Mouse (Mus musculus) heart, adult 2 months (tissue): Measurements from ENCODE around the gene Aes. TPM values are rescaled to one million over a fixed set of nuclear protein-coding genes. Genes with fewer than 3 reads are reported as not detected.

ENCODE experiments used
- DNase-seq, 2 experiments: peaks; one replicate each; pipeline ENCODE4 v3.0.0; 2021
- H3K27ac ChIP-seq: fragments of 200-600 bp; 2 replicates; pipeline ENCODE4 v1.8.1; 2022
- H3K27me3 ChIP-seq: fragments of 200-500 bp; 2 replicates; pipeline ENCODE4 v1.6.1; 2012; ENCODE audit warnings: mild to moderate bottlenecking, low read length, inconsistent platforms, mixed read lengths; ENCODE audit not compliant: control insufficient read depth, insufficient read depth
- H3K36me3 ChIP-seq: fragments of 200-500 bp; 2 replicates; pipeline ENCODE4 v1.6.1; 2012; ENCODE audit warnings: low read length, inconsistent platforms; ENCODE audit not compliant: control insufficient read depth, insufficient read depth
- H3K4me1 ChIP-seq: fragments of 200-500 bp; 2 replicates; pipeline ENCODE4 v1.6.1; 2011; ENCODE audit warnings: low read length; ENCODE audit not compliant: control insufficient read depth, insufficient read depth
- H3K4me3 ChIP-seq: fragments of 200-600 bp; 2 replicates; pipeline ENCODE4 v1.8.1; 2022
- H3K79me2 ChIP-seq: fragments of 200-500 bp; replicated peaks from 2 replicates; pipeline ENCODE4 v1.6.1; 2012; ENCODE audit warnings: mild to moderate bottlenecking, inconsistent platforms, low read length, moderate library complexity, mixed read lengths; ENCODE audit not compliant: control insufficient read depth, insufficient read depth
- H3K9ac ChIP-seq: fragments of 200-500 bp; 2 replicates; pipeline ENCODE4 v1.6.1; 2012; ENCODE audit warnings: low read depth, mild to moderate bottlenecking, control low read depth, inconsistent platforms, low read length, mixed read lengths
- CTCF ChIP-seq: fragments of 200-600 bp; IDR thresholded peaks from 2 replicates; pipeline ENCODE4 v1.8.1; 2022; ENCODE audit warnings: antibody characterized with exemption, mild to moderate bottlenecking, moderate library complexity
- EP300 ChIP-seq: fragments of 200-500 bp; IDR thresholded peaks from 2 replicates; pipeline ENCODE4 v1.6.1; 2011; ENCODE audit warnings: low read depth, low read length, control low read depth; ENCODE audit not compliant: insufficient read depth
- POLR2A ChIP-seq: fragments of 200-500 bp; IDR thresholded peaks from 2 replicates; pipeline ENCODE4 v1.6.1; 2011; ENCODE audit warnings: mild to moderate bottlenecking, low read depth, low read length, control low read depth; ENCODE audit not compliant: insufficient read depth
- WGBS: fragments of 180-500 bp; shearing (Covaris S2); methylation state at CpG from one replicate; pipeline ENCODE4 v1.1.7; 2018; 5-methylcytosine and 5-hydroxymethylcytosine counted together
- intact Hi-C: fragments of 180-260 bp; cut with DNase I; formaldehyde crosslinking; loops from one replicate; pipeline ENCODE4 v1.15.1; 2025
- polyA plus RNA-seq: library from polyadenylated mRNA; depleted of rRNA; stranded (reverse); fragments of >200 nt; gene quantifications from 2 replicates; pipeline ENCODE4 v1.2.3, GENCODE M21; 2012
- total RNA-seq, 2 experiments: library from RNA; stranded (reverse); gene quantifications; 2 replicates each; pipeline ENCODE4 v1.2.3; 2021

Gene Aes
- total and polyA plus RNA-seq, 3 experiments: 982 to 3,063 (median 1,113) TPM

DNA sequence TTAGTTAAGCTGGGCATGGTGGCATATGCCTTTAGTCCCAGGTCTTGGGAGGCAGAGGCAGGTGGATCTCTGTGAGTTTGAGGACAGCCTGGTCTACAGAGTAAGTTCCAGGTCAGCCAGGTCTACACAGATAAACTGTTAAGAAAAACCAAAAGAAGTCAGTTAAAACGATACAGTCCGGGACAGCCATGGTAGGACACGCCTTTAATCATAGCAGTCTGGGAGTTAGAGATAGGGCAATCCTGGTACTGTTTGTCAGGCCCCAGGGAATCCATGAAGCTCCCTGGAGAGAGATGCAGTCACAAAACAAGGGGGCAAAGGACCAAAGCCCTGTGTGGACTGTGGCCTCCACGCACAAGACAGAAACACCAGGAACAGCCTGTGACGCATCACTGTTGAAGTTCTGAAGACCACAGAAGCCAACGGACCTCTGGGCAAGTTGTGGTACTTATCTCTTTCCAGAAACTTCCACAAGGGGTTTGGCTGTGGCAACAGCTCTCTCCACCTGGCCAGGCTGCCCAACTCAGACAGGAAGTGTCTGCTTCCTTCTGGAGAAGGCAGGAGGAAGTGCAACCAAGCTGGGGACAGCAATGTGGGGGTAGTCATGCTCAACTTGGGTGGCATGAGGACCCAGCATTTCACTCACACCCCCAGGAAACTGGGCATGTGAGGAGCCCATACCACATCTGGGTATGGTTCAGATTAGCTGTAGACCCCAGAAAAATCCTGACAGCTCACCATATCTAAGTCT lies 39.9 kb upstream of the Aes start:
- Histone ChIP-seq H3K4me1 (peaks cover 6% of the 10 kb centered on the region), H3K79me2 (no peaks in the 10 kb centered on the region), H3K9ac (no peak overlapping the region), H3K4me3 (no peak overlapping the region), H3K27ac (peak overlapping the region; percentile 58), H3K27me3 (no peaks in the 10 kb centered on the region), H3K36me3 (no peaks in the 10 kb centered on the region)
- no peak for DNase-seq
- TF ChIP-seq POLR2A (no peak), EP300 (0 out of 2 replicates have a peak, but pooled peaks have one; percentile 38), CTCF (no peak)
- 50% methylated on average over 6 of the region's 6 CpGs for WGBS
- intact Hi-C loops: loop anchor here (5.0 kb wide), 1 partner anchor 33 kb away; no protein-coding TSS in a partner anchor

DNA sequence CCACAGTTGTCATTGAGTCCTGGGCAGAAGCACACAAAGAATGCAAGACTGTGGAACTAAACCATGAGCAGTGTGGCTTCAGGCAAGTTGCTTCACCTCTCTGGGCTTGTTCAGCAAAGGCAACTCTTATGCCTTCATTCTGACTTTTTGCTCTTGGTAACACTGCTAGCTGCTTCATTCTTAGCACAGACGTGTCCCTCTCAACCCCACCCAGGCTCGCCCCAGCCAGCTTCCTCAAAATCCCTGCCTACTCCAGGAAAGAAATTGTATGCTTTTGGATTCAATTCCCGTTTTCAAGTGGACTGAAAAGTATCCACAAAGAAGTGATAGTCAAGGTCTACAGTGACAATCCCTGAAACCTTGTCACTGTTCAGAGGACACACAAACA lies 39.3 kb upstream of the Aes start:
- no peaks in the 10 kb centered on the region for H3K36me3 ChIP-seq
- H3K27ac ChIP-seq: peak overlapping the region; percentile 58
- 34% methylated on average over 3 of the region's 3 CpGs for WGBS
- intact Hi-C loops: loop anchor here (5.0 kb wide), 1 partner anchor 32 kb away; no protein-coding TSS in a partner anchor
- peaks cover 7% of the 10 kb centered on the region for H3K4me1 ChIP-seq
- no peaks in the 10 kb centered on the region for H3K27me3 ChIP-seq
- no peak for DNase-seq
- H3K4me3 ChIP-seq: no peak overlapping the region
- no peak overlapping the region for H3K9ac ChIP-seq
- TF ChIP-seq POLR2A (no peak), CTCF (no peak)
- H3K79me2 ChIP-seq: no peaks in the 10 kb centered on the region

GRCm38 (mm10) chr10:81523142-81523541 lies 36.1 kb upstream of the Aes start:
- Histone ChIP-seq H3K4me3 (no peak overlapping the region), H3K79me2 (no peaks in the 10 kb centered on the region), H3K27me3 (no peaks in the 10 kb centered on the region), H3K4me1 (peaks cover 8% of the 10 kb centered on the region), H3K36me3 (no peaks in the 10 kb centered on the region), H3K9ac (no peak overlapping the region), H3K27ac (no peak overlapping the region)
- TF ChIP-seq EP300: no peak
- TF ChIP-seq CTCF: no peak
- TF ChIP-seq POLR2A: no peak
- WGBS: 54% methylated on average over 6 of the region's 6 CpGs
- no peak for DNase-seq
- intact Hi-C loops: no loop called here

GRCm38 (mm10) chr10:81523570-81523969 lies 35.7 kb upstream of the Aes start:
- no peaks in the 10 kb centered on the region for H3K79me2 ChIP-seq
- TF ChIP-seq EP300 (no peak), CTCF (no peak), POLR2A (no peak)
- DNase-seq: peak in 1 of 2 experiments; percentile 15
- no peak overlapping the region; the same call in 1 of the 2 replicates for H3K4me3 ChIP-seq
- no peaks in the 10 kb centered on the region for H3K27me3 ChIP-seq
- H3K27ac ChIP-seq: peak overlapping the region; percentile 66
- WGBS: 21% methylated on average over 19 of the region's 19 CpGs
- peaks cover 8% of the 10 kb centered on the region for H3K4me1 ChIP-seq
- H3K9ac ChIP-seq: peak overlapping the region; percentile 16; the same call in 1 of the 2 replicates
- intact Hi-C loops: no loop called here
- H3K36me3 ChIP-seq: no peaks in the 10 kb centered on the region

DNA sequence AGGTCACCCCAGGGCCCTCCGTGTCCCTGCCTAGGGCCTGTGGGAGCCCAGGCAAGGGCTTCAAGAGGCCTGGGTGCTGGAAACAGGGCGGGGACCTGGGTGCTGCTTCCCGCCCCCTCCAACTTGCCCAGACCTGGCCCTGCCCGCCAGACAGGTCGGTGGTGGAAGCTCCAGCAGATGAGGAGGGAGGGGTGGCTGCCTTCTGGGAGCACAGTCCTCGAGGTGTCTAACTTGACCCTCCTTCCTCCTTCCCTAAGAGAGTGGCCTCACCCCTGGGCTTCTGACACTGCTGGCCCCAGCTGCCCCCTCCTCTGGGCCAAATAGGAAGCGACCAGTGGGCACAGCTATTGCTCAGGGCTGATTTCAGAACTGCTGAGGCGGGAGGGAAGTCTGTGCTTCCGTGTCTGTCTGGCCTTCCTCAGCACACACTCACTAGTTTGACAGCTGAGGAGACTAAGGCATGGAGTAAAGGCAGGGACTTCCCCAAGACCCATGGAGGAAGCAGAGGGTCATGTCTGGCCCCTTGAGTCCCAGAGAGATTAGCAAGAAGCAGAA lies 35.2 kb upstream of the Aes start, which contains the start of gene Gna15:
Gna15 (minus strand) TSS at position 175 of the 555 bp plus-strand sequence.
- H3K4me1 ChIP-seq: peaks cover 8% of the 10 kb centered on the region
- H3K79me2 ChIP-seq: no peaks in the 10 kb centered on the region
- intact Hi-C loops: no loop called here
- 22% methylated on average over 9 of the region's 9 CpGs for WGBS
- peak within 1 kb of the TSS; percentile 16; the same call in 1 of the 2 replicates for H3K9ac ChIP-seq
- TF ChIP-seq EP300 (0 out of 2 replicates have a peak, but pooled peaks have one; percentile 14), CTCF (no peak), POLR2A (0 out of 2 replicates have a peak, but pooled peaks have one; percentile 13)
- DNase-seq: peak in 1 of 2 experiments; percentile 57
- H3K27me3 ChIP-seq: no peaks in the 10 kb centered on the region
- no peaks in the 10 kb centered on the region for H3K36me3 ChIP-seq
- peak within 1 kb of the TSS; percentile 16; the same call in 1 of the 2 replicates for H3K4me3 ChIP-seq
- H3K27ac ChIP-seq: peak within 1 kb of the TSS; percentile 66

- Histone ChIP-seq H3K9ac (no peak overlapping the region), H3K4me3 (no peak overlapping the region), H3K36me3 (no peaks in the 10 kb centered on the region), H3K27ac (no peak overlapping the region; the same call in 1 of the 2 replicates), H3K79me2 (no peaks in the 10 kb centered on the region), H3K4me1 (peaks cover 2% of the 10 kb centered on the region), H3K27me3 (no peaks in the 10 kb centered on the region)
- 40% methylated on average over 13 of the region's 13 CpGs for WGBS
- intact Hi-C loops: no loop called here
- no peak for DNase-seq
- TF ChIP-seq POLR2A: no peak
- TF ChIP-seq CTCF: no peak
- no peak for TF ChIP-seq EP300
Measured at GRCm38 (mm10) chr10:81525017-81525694, 34.1 kb upstream of the Aes start.
